Mouse (Mus musculus): ENCODE measurements at regions not wholly inside any gene's neighbourhood (a gene's known extent, or its start where the extent isn't known, plus 50 kb on each side); places are given as distances from the start of the nearest gene placed in this dataset.

- no peak for DNase-seq
- Histone ChIP-seq H3K4me1 (ENCODE audit: control insufficient read depth, insufficient read depth, low read length) (no peaks in the 10 kb centered on the region), H3K4me3 (replicated peaks; ENCODE audit: extremely low read depth, low read depth, low read length) (no peak overlapping the region)
- WGBS, result 77% methylated on average over 3 of the region's 3 CpGs
- TF ChIP-seq POLR2A (IDR thresholded peaks at IDR 0.05; ENCODE audit: borderline replicate concordance, extremely low read depth, low read depth, low read length), result no peak
These were observed 52.2 kb upstream of the Pdc start for GRCm38 (mm10) chr1:150267003-150267402.

All from lung, adult 2 months (tissue).